Mouse (Mus musculus) frontal cortex, adult (tissue): ENCODE results near the gene 1700003E16Rik.
"Not testable (repeated sequence)": the region's sequence is repeated elsewhere in the genome, so short reads cannot be mapped to it uniquely, and the experiment has no call there.

ENCODE experiments used
- ATAC-seq: cut with Nextera tagmentation; 2 replicates; pipeline ENCODE4 v1.9.2; 2017; ENCODE audit warnings: mild to moderate bottlenecking, moderate library complexity, mixed read lengths; ENCODE audit not compliant: low TSS enrichment

The 1700003E16Rik gene

DNA sequence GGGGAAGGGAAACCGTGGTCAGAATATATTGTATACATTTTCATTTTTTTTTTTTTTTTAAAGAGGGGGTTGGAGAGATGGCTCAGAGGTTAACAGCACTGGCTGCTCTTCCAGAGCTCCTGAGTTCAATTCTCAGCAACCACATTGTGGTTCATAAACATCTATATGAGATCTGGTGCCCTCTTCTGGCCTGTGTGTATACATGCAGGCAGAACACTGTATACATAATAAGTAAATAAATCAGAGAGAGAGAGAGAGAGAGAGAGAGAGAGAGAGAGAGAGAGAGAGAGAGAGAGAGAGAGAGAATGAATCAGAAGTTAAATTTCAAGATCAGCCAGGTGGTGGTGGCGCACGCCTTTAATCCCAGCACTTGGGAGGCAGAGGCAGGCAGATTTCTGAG, 3.3 kb downstream of the 1700003E16Rik start:
- not testable (repeated sequence) for ATAC-seq

DNA sequence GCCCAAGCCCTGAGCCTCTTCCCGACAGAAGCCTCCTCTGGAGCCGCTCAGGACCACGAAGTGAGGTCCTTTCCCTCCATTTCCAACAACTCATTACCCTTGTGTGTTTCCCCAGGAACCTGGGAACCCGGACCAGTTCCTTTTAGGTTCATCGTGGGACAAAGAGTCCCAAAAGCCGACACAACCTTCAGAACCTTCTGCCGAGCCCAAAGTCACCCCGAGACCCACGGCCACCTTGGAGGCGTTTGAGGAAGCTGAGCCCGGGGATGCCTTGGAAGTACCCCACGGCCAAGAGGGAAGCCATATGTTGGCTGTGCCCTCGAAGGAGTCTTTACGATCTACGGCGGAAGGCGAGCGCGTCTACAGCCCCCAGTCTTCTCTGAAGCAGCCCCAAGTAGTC, 5.2 kb downstream of the 1700003E16Rik start:
- no peak for ATAC-seq

DNA sequence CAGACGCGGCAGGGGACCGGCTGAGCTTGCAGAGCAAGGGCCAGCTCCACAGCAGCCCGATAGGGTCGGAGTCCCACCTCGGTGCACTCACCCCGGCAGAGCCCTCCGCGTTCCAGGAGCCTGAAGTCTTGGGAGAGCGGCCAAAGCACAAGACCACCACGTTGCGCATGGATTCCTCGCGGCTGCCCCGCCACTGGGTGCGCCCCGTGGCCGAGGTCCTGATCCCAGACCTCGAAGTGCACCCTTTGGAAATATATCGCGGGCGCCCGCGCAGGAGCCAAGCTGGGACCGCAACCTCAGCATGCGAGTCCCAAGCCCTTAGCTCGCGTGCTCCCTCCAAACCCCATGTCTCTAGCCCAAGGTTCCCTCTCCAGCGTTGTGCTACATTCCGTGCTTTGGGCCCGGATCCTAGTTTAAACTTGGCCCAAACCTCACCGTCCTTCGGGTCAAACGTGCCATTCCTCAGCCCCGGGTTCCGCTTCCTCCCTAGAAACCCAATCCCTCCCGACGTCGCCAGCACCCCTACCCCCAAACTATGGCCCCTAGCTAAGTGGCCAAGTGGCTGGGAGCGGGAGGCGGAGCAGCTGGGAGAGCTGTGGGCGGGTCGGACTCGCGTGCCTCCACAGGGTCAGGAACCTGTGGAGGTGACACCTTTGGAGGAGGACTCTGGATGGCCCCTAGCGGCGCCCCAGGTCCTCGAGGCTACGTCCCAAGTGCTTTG, 5.9 kb downstream of the 1700003E16Rik start:
- ATAC-seq = no peak

DNA sequence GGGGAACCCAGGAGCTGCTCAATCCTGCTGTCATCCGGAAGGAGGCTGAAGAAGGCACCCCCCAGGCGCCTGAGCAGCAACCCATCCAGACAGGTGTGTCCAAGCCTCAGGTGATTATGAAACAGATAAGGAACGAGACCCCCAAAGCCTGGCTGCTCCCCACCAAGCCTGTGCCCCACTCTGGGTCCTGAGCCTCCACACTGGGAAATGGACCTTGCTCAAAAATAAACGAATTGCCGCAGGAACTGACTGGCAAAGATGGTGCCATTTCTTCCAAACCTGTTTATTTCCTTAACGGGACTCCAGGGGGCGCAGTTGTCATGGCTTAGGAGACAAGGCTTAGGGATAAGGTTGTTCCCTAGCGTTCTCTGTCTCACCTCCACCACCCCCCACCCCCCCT, 6.5 kb downstream of the 1700003E16Rik start:
- no peak for ATAC-seq

DNA sequence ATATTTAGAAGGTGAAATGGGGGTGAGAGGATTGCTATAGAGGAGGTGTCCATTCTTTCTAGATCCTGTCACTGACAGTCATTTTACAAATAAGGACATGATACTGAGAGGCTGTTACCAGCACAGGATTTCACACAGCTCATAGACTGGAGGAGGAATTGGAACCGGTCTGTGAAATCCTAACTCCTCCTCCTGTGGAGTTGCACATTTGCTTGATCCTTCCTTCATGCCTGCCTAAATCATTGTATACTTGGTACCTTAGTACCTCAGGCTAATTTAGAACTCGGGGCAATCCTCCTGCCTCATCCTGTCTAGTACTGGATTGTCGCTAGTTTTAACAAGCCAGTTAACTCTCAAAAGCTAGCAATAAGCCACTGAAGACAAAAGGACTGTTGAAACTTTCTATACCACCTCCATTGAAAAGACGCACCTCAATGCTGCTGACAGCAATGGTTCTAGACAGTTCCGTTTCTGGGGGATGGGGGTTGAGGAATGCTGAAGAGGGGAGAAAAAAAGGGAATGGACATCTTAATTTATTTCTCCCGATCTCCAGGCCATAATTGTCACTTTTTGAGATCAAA, 8.9 kb downstream of the 1700003E16Rik start:
- ATAC-seq = peak; percentile 31

DNA sequence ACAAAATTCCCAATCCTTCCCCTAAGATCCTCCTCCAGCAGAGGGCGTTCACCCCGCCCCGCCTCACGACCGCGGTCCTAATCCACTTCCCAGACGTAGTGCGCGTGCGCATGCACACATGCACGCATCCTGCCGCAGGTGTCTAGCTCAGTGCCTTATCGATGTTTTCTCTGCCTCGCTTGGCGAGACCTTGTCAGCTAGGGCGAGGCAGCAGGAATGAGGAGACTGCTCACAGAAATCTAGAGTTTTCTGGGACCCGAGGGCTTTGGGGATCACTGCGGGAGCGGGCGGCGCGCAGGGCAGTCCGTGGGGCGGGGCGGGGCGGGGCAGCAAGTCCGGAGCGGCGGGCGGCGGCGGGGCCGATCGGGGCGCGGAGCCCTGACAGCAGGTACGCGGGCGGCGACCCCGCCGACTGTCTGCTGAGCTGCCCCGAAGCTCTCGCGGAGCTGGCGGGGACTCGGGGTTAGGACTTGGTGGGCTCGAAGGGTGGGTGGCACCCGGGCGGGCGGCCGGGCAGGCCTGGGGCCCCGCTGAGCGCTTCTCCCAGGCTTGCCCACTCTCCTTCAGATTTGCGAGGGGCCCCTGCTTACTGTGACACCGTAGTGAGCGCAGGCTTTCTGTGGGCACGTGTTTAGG, 9.5 kb downstream of the 1700003E16Rik start, which contains the start of gene Dctn1:
TSS of gene Dctn1 (plus strand) at position 314 of the 636 bp plus-strand sequence.
- ATAC-seq = peak; percentile 66

DNA sequence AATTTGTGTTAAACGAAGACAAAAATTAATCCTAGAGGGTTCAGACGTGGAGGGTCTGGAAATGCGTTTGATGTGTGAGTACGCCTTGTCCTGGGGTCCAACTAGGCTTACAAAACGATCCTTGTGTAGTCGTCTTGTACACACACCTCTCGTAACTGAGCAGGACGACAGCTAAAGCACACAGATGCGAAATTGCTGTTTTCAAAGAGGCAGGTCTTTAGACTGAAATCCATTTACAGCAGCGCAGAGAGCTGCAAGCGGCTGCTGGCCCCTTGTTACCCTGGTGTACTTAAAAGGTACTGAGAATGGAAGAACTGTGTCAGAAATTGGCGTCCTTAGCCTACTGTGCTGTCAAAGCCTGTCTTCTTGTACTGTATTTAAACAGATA, 10.0 kb downstream of the 1700003E16Rik start:
- peak; percentile 14 for ATAC-seq

DNA sequence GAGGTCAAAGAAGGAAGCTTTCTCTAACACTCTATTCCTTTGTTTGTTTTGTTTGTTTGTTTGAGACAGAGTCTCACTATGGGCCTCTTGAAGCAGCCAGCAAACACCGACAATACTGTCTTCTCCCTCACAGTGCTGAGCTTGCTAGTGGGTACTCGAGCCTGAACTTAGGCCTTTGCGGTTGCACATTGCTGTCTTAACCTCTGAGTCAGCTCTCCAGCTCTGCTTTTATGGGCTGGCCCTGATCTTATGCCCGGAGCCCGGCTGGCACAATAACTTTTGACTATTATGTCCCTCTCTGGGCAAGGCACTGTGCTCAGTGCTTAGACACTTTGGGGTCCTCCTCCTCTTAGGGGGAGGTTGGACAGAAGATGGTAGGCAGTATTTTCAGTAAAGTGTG, 13.7 kb downstream of the 1700003E16Rik start:
- no peak for ATAC-seq

DNA sequence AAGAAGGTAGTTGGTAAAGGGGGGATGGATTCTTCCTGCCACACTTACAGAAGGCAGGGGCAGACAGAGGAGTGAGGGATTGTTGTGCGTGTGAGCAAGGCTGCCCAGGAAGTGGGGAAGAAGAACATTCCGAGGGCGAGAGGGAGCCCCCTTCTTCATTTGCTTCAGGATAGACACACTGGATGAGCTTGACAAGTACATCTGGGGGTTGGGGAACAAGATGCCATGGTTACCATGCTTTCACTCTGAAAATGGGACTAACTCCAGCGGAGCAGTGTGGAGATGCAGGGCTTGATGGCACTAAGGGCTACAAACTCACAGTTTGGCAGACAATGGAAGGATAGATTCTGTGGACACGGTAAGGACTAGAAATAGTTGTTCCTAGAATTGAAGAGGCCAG, 14.9 kb downstream of the 1700003E16Rik start:
- ATAC-seq = peak; percentile 32

DNA sequence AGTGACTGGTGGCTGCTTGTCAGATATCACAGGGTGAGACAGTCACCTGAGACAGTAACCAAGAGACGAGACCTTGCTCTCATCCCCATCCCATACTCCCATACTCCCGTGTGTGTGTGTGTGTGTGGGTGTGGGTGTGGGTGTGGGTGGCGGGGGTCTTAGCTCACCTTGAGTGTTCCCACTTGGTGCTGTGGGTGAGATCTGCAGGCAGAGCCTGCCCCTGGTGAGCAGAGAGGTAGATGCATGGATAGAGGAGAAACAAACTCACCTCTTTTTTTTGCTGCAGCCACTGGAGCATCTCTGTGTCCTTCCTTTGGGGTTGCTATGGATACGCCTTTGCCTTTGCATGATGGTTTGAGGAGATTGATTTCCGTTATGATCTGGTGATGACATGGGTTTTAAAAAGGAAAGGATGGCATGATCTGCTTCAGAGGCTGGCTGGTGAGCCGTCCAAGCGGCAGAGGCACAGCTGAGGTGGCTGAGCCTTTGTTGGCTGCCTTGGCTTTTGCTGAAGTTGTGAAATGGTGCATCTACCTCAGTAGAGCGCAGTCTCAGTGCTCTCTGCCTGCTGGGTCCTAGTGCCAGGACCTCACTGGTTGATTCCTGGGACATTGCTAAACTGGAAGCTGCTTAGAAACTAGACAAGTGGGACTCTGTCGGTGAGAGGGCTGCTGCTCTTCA, 16.2 kb downstream of the 1700003E16Rik start:
- peak; percentile 86 for ATAC-seq

DNA sequence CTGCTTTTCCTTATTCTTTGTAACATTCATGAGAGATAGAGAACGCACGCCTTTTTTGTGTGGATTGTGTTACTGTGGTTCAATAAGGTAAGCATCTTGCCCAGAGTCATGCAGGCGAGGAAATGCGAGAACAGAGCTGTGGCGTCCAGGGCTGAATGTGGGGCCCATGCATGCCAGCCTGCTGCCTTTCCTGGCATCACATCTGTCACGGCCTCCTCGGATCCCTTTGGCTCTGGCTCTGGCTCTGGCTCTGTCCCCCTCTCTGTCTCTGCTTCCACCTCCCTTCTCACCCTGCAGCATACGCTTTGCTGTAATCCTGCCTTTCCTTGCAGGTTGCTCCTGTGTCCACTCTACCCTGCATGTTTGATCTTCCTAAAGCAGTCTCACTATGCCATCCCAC, 19.8 kb downstream of the 1700003E16Rik start:
- no peak for ATAC-seq

DNA sequence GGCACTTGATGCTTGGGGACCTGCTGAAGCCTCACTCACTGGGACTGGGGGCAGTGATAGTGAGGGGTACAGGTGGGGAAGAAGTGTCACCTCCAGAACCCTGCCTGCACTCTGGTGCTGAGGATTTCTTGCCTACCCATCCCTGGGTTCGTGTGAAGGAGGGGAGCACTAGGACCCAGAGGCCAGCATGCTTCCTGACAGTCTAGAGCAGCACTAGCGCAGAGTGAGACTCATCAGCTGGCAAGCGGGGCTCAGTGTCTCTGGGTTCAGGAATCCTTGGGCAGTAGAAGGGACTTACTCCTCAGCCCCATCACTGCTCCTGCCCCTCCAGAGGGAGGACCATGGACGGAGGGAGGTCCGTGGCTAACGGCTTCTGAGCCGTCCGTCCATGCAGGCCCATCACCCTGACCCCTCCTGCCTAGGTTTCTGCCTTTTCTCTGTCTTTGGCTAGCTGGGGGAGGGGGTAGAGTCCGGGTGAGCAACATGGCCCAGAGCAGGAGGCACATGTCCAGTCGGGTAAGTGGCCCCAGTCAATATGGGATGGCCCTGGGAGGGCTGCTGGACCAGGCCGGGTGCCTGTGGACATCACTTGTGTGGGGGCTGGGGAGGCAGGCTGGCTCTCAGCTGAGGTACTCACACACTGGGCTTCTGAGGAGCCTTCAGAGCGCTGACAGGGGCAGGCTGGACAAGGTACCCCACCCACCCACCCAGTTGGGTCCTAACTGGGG, 23.4 kb downstream of the 1700003E16Rik start:
- peak; percentile 93 for ATAC-seq

DNA sequence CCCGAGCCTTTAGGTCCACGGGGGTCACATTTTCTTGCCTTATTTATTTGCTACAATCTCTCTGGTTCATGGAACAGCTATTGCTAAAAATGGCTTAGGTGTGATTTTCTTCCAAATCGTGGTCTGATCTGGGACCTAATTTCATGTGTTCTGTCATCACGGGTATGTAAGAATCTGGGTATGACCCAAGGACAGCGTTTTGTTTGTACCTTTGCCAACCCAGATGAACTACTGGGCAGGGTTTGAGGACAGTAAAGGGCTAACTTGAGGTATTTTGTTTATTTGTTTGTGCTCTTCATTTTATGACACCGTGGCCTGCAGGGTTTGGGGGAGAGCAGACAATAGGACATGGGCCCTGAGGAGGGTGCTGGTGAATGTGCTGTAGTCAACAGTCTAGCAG, 24.4 kb downstream of the 1700003E16Rik start:
- no peak for ATAC-seq

DNA sequence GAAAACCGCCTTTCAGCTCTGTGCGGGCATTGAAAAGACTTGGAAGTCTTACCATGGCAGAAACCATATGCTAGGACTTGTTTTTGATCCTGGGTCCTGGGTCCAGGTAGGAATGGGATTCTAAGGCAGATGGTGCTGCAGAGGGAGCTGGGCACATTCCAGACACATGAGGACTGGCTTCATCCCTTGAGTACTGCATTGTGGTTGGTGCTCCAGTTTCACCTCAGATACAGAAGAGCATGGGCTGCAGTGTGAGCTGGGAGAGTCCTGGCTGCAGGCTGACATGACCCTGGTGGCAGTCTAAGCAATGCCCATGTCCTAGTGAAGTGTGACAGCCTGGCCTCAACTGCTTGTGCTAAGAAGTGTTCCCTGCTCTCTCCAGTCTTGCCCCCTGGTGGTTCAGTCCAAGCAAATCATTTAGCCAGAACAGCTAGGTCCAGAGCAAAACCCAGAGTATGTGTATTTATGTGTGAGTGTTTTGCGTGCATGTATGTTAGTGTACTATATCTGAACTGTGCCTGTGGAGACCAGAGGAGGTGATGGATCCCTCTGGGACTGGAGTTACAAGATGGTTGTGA, 28.7 kb downstream of the 1700003E16Rik start:
- no peak for ATAC-seq

DNA sequence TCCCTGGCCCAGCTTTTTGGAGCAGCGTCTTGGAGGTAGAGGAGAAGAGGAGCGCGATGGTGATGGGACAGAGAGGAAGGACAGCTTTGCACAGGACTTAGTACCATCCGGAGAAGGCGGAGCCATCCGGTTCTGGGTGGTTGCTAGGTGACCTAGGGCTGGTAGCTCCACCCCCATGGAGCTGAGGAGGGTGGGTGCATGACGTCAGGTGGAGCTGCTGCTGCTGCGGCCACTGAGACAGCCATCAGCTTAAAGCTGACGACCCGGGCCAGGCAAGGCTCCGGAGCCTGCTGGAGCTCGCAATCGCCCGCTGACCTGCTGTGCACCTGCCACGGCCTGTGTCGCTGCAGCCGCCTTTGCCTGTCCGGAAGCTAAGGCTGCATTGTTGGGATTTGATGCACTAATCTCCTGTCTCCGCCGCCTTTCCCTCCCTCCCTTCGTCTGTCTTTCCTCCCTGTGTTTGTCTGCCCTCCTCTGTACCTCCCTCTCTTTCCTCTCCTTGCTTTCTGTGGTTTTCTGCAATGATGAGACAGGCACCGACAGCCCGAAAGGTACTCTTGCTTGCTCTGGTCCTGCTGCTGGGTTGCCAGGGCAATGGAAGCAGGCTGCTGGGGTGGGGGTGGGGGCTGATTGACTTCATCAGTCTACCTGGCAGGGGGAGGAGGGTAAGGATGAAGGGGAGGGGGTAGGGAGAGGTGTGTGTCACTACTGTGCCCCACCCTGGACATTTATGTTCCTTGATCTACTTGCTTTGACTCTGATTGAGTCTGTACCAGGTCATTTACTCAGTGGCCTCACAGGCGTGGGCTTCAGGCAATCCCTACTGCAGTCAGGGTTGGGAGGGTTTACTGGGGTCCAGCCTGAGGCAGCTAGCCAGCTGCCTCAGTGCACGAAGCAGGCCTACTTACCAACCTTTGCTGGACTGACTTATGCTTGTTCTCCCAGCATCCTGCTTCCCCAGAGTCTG, 30.0 kb downstream of the 1700003E16Rik start:
- peak; percentile 92 for ATAC-seq

DNA sequence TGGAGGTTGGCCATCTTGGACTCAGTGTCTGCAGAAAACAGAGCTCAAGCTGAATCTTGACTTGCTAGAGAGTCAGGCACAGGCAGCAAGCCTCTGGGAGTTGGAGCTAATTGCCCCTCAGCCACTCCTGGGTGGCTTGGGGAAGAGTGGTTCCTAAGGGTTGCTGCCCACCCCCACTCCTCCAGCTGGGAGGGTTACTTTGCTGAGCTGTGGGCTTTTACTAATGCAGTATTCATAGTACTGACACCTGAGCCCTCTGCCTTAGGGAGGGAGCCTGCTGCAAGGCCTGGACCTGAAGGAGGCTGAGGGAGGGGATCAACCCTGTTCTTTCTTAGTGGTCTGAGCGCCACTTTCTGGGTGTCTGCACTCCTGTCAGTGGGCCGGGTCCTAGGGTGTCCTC, 30.7 kb downstream of the 1700003E16Rik start:
- no peak for ATAC-seq

DNA sequence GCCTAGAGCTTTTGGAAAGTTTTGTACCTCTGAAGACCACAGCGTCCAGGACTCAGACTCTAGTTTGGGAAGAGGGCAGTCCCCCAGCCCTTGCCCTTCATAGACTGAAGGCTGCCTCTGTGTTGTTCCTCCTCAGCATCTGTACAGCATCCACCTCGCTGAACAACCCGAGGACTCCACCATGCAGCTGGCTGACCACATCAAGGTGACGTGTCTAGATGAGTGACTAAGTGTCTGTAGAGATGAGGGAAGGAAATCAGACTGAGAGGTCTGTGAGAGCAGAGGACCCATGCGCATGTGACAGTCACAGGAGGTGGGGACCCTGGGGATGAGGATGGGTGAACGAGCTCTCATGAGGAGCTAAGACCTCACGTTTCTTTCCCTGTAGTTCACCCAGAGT, 37.4 kb downstream of the 1700003E16Rik start:
- ATAC-seq = no peak

DNA sequence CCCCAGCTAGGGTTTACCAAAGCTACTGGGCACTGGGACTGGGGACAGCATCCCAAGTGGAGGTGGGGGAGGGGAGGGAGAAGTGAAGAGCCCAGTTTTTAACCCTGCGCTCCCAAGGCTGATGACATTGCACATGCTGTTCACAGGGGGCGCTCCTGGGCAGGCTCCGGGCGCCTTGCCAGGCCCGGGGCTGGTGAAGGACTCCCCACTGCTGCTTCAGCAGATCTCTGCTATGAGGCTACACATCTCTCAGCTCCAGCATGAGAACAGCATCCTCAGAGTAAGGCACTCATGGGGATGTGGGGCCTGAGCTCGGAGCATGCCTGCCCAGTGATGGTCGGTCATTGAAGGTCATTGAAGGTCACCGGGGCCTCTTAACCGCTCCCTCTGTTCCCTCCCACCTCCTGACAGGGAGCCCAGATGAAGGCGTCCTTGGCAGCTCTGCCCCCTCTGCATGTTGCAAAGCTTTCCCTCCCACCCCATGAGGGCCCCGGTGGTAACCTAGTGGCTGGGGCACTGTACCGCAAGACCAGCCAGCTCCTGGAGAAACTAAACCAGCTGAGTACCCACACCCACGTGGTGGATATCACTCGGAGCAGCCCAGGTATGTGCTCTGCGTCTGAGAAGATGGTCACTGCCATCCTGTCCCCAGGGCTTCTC, 41.3 kb downstream of the 1700003E16Rik start:
- ATAC-seq = peak; percentile 55

DNA sequence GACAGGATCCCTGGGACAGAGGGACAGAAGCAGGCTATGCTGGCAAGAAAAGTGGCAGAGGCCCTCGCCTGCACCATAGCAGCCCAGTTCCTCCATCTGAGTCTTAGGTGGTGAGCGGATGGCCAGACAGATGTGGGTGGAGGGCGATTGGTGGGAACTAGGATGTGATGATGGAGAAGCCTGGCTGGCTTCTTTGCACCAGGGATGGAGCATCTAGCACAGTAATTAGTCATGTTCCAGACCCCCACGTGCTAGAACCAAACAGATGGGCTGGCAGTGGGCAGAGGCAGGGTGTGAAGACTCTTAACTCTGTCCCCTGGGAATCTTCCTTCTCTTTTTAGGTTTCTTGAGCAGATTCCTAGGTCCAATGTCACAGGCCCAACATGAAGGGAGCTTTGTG, 47.1 kb downstream of the 1700003E16Rik start:
- peak; percentile 28 for ATAC-seq

DNA sequence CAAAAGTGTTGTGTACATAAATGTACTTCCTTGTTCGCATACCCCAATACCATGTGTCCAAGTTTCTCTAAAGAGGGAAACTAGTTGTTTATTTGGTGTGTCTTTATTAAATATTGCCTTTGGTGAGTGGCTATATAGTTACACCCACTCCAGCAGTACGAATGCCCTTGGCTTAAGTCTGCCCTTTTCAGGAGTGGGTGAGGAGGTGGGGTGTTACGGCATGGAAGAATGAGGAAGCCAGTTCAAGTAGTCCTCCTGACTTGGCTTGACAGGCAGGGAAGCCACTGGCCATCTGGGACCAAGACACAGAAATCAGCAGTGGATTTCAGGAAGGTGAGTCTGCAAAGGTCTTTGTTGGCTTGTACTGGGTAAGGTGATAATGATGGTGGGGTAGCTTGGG, 49.6 kb downstream of the 1700003E16Rik start:
- no peak for ATAC-seq
